Mouse (Mus musculus): ENCODE data around the gene Olfr211. TPM values are rescaled to one million over a fixed set of nuclear protein-coding genes. Genes with fewer than 3 reads are reported as not detected.

Olfr211 gene
- polyA plus RNA-seq (2012), result not detected in 2 replicates

DNA sequence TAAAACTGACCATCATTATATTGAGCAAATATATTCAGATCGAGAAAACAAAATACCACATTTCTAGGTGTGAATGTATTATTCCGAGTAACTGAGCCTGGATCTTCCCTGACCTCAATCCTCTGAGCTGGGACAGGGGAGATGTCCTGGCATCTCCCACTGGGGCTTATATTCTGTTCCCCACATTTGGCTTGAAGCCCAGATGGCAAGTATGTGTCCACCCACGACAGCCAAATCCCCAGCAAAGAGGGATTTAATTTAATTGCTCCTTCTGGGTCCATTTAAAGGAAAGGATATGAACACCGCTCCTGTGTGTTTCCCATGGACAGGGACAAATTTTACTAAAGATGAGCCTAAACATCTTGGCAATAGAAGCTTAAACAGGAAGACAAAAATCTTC is at the start of gene Olfr211:
Olfr211 (plus strand) TSS at position 301 of the 400 bp plus-strand sequence.

DNA sequence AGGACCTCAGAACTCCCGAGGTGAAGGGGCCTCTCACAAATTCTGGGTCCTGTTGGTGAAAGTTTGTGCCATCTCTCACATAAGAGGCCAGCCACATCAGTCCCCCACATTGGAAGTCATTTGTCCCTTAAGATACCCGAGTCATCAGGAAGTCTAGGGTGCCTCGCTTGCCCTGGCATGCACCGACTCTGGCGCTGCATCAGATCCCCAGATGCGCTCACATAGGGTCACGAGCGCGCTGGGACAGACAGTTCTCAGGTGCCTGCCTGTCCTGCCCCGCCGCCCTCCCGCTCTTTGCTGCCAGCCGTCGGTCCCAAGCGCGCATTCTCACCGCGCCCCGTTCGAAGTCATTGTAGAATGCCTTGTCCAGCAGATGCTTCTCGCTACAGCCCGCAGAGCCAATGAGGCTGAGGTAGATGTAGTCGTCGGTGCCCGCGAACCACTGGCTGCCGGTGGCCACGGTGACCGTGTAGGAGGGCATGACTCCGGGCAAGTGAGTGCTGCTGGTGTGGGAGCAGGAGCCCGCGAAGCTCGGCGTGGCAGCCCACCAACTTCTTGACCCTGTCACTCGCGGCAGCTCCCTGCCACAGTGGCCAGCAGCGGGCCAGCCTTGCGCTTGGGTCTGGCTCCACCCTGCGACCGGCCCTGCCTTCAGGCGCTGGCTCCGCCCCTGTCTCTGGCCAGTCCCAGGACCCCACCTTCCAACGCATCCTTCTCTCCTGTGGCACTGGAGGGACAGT is 28.2 kb upstream of the Olfr211 start, which contains the start of gene Alox5:
Alox5 (minus strand) TSS at position 635 of the 740 bp plus-strand sequence.

DNA sequence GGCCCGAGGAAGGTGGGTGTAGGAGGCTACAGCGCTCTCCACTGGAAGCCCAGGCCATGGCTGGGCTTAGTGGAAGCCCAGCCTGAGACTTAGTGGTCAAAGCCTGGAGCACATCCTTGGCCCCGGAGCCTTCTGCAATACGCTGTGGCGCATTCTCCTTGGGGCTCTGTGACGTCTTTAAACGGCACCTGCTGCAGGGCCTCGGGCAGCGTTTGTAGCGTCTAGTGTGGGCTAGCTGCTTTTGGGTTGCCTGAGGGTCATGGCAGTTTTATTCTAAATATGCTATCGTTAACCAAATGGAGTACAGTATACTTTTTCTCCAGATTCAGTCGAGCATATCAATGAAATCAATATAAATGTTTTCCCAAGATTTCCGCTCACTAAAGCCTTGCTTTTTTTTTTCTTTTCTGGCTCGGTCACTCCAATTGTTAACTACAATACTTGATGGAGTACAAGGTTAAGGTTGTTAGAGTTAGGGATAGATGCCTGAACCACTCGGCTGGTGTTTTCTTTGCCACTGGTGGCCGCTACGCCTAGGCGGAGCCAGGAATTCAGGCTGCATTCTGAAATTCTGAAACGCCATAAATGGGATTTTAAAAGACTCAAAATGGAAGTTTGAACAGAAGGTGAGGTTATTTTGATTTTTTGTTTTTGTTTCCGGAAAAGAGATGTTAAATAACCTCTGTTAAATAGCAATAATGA is 17.6 kb downstream of the Olfr211 start, which contains the start of gene Olfr212:
Olfr212 (plus strand) TSS at position 215 of the 702 bp plus-strand sequence.

DNA sequence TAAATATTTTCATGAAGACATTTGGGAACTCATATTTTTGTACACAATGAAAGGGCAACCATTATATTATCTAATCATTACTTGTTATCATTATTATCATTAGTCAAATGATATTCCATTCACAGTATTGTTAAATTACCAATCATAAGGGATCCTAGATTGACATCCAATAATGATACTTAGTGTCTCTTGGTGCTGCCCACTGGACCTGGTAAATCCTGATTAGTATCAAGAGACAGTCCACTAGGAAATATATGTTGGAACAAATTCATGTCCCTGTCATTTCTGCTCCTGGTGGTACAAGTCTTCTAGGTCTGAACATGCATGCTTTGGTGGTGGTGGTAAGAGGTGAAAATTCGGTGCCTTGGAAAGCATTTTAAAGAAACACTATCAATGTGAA is 49.3 kb downstream of the Olfr211 start, which contains the start of gene Olfr213:
Olfr213 (plus strand) TSS at position 301 of the 400 bp plus-strand sequence.

Other genes with a start within 250 kb of the Olfr211 start
- 1.7 and 1.9 TPM in 2 replicates for gene Zfand4, start 224.9 kb upstream of the Olfr211 start, polyA plus RNA-seq (2012)
- 6.2 and 7.0 TPM in 2 replicates for gene March8, start 151.1 kb upstream of the Olfr211 start, polyA plus RNA-seq (2012)
- gene Alox5, start 27.9 kb upstream of the Olfr211 start, polyA plus RNA-seq (2012), result 5.7 and 5.8 TPM in 2 replicates
- gene Olfr212, start 17.4 kb downstream of the Olfr211 start, polyA plus RNA-seq (2012), result not detected in 2 replicates
- gene Olfr213, start 49.4 kb downstream of the Olfr211 start, polyA plus RNA-seq (2012), result 0.01 TPM in 1 of 2 replicates, not detected in the other
- gene Gm5580, start 62.0 kb downstream of the Olfr211 start, polyA plus RNA-seq (2012), result 0.09 and 0.17 TPM in 2 replicates
- gene Olfr214, start 65.1 kb downstream of the Olfr211 start, polyA plus RNA-seq (2012), result not detected in 2 replicates
- 0.03 TPM in 1 of 2 replicates, not detected in the other for gene Olfr215, start 95.1 kb downstream of the Olfr211 start, polyA plus RNA-seq (2012)
- 11.8 and 15.8 TPM in 2 replicates for gene Zfp422, start 139.9 kb downstream of the Olfr211 start, polyA plus RNA-seq (2012)
- 2.8 and 3.7 TPM in 2 replicates for gene Depp1, start 161.5 kb downstream of the Olfr211 start, polyA plus RNA-seq (2012)
- 16.1 and 33.2 TPM in 2 replicates for gene Rassf4, start 184.9 kb downstream of the Olfr211 start, polyA plus RNA-seq (2012)
- gene Tmem72, start 227.8 kb downstream of the Olfr211 start, polyA plus RNA-seq (2012), result 0.01 TPM in 1 of 2 replicates, not detected in the other